Mouse (Mus musculus): ENCODE measurements around the gene Mrpl12. TPM values are rescaled to one million over a fixed set of nuclear protein-coding genes. Genes with fewer than 3 reads are reported as not detected.

Gene Mrpl12
- total and polyA plus RNA-seq, 3 experiments, result 374 to 461 (median 457) TPM

- TF ChIP-seq USF1 (IDR thresholded peaks at IDR 0.05; ENCODE audit: low read depth, low read length), result no peak; the same call in 1 of the 2 replicates
- peak; percentile 89 for TF ChIP-seq SIN3A (IDR thresholded peaks at IDR 0.05; ENCODE audit: low read length)
- TF ChIP-seq TAL1 (IDR thresholded peaks at IDR 0.05; ENCODE audit: low read length), result peak; percentile 31
- peak; percentile 94 for TF ChIP-seq MXI1 (IDR thresholded peaks at IDR 0.05; ENCODE audit: low read depth, low read length)
- TF ChIP-seq USF2 (IDR thresholded peaks at IDR 0.05; ENCODE audit: borderline replicate concordance in 1 of 2, insufficient read depth in 1 of 2, low read depth in 1 of 2, low read length in 2 of 2), result no peak
- peak; percentile 88 for TF ChIP-seq CHD2 (IDR thresholded peaks at IDR 0.05; ENCODE audit: low read length)
- no peak for TF ChIP-seq UBTF (IDR thresholded peaks at IDR 0.05; ENCODE audit: borderline replicate concordance, insufficient read depth, low read depth, low read length)
- TF ChIP-seq EP300 (IDR thresholded peaks at IDR 0.05; ENCODE audit: low read depth in 1 of 2, low read length in 2 of 2), result peak; percentile 39 to 78; a peak in 3 of 4 replicates
- peak; percentile 70 for TF ChIP-seq BHLHE40 (IDR thresholded peaks at IDR 0.05; ENCODE audit: borderline replicate concordance, low read depth, low read length)
- peak; percentile 74 for TF ChIP-seq HCFC1 (IDR thresholded peaks at IDR 0.05; ENCODE audit: low read depth, low read length)
- TF ChIP-seq ZMIZ1 (IDR thresholded peaks at IDR 0.05; ENCODE audit: low read depth, low read length), result peak; percentile 85; the same call in 1 of the 2 replicates
Observed at GRCm38 (mm10) chr11:120510375-120511030, 26.1 kb downstream of the Mrpl12 start (continued).

- no peak for DNase-seq (ENCODE audit: low read depth, low spot score)
- no peaks in the 10 kb centered on the region for H3K9me3 ChIP-seq (replicated peaks; ENCODE audit: insufficient read depth, low read length)
Observed at GRCm38 (mm10) chr11:120512790-120513453, 28.5 kb downstream of the Mrpl12 start.

More at GRCm38 (mm10) chr11:120512790-120513453, 28.5 kb downstream of the Mrpl12 start:
- no peak overlapping the region for H3K9ac ChIP-seq (ENCODE audit: control insufficient read depth, low read depth, low read length, poor library complexity, severe bottlenecking)
- TF ChIP-seq CHD1 (IDR thresholded peaks at IDR 0.05; ENCODE audit: low read depth, low read length) (no peak), MAFK (IDR thresholded peaks at IDR 0.05; ENCODE audit: borderline replicate concordance, low read depth, low read length) (no peak), UBTF (IDR thresholded peaks at IDR 0.05; ENCODE audit: borderline replicate concordance, insufficient read depth, low read depth, low read length) (no peak), RAD21 (IDR thresholded peaks at IDR 0.05; ENCODE audit: low read depth, low read length) (no peak), TCF12 (IDR thresholded peaks at IDR 0.05; ENCODE audit: low read depth, low read length) (no peak), USF2 (IDR thresholded peaks at IDR 0.05; ENCODE audit: borderline replicate concordance in 1 of 2, insufficient read depth in 1 of 2, low read depth in 1 of 2, low read length in 2 of 2) (no peak), ZKSCAN1 (IDR thresholded peaks at IDR 0.05; ENCODE audit: low read depth, low read length) (no peak), ZNF384 (IDR thresholded peaks at IDR 0.05; ENCODE audit: low read depth, low read length) (no peak), MAZ (IDR thresholded peaks at IDR 0.05; ENCODE audit: low read depth, low read length) (no peak), ZC3H11A (IDR thresholded peaks at IDR 0.05; ENCODE audit: low read depth, low read length) (no peak), RCOR1 (IDR thresholded peaks at IDR 0.05; ENCODE audit: low read depth, low read length) (no peak), GATA1 (IDR thresholded peaks at IDR 0.05; ENCODE audit: low read depth, low read length) (no peak), MYC (IDR thresholded peaks at IDR 0.05; ENCODE audit: low read depth, low read length) (no peak), ZMIZ1 (IDR thresholded peaks at IDR 0.05; ENCODE audit: low read depth, low read length) (no peak), NRF1 (IDR thresholded peaks at IDR 0.05; ENCODE audit: insufficient read depth, low read depth, low read length, poor library complexity, severe bottlenecking) (no peak), ELF1 (IDR thresholded peaks at IDR 0.05; ENCODE audit: low read depth, low read length) (no peak), CTCF (IDR thresholded peaks at IDR 0.05 in 2 of 3, conservative IDR thresholded peaks at IDR 0.05 in 1 of 3; ENCODE audit: control insufficient read depth in 1 of 3, insufficient read depth in 1 of 3, low read depth in 2 of 3, low read length in 3 of 3, poor library complexity in 1 of 3, severe bottlenecking in 1 of 3) (no peak), GABPA (IDR thresholded peaks at IDR 0.05; ENCODE audit: low read depth, low read length) (no peak), SMC3 (IDR thresholded peaks at IDR 0.05; ENCODE audit: low read depth, low read length) (no peak), NELFE (IDR thresholded peaks at IDR 0.05; ENCODE audit: low read depth, low read length) (no peak)
- peaks cover 0 to 19% of the 10 kb centered on the region in 2 experiments; a peak in 2 of 4 replicates for H3K36me3 ChIP-seq (ENCODE audit: control insufficient read depth in 1 of 2, insufficient read depth in 2 of 2, low read length in 2 of 2)
- H3K4me1 ChIP-seq (ENCODE audit: control insufficient read depth in 1 of 2, insufficient read depth in 2 of 2, low read length in 2 of 2), result peaks cover 15 to 30% of the 10 kb centered on the region in 2 experiments
- H3K79me2 ChIP-seq (ENCODE audit: control insufficient read depth, insufficient read depth, low read length, poor library complexity), result no peaks in the 10 kb centered on the region; the same call in 1 of the 2 replicates
- H3K27ac ChIP-seq (ENCODE audit: control insufficient read depth, low read depth, low read length), result no peak overlapping the region
- H3K27me3 ChIP-seq (ENCODE audit: control insufficient read depth in 1 of 2, insufficient read depth in 2 of 2, low read length in 2 of 2), result no peaks in the 10 kb centered on the region
- H3K4me3 ChIP-seq (ENCODE audit: control insufficient read depth in 1 of 2, insufficient read depth in 1 of 2, low read depth in 2 of 2, low read length in 2 of 2), result no peak overlapping the region
